Mouse (Mus musculus) liver, embryonic 14.5 days (tissue): ENCODE results near the gene Txnrd3. TPM values are rescaled to one million over a fixed set of nuclear protein-coding genes. Genes with fewer than 3 reads are reported as not detected.
A peak's percentile ranks its signal among the peaks of the same experiment; 100 is the strongest.

Experiments used
- ATAC-seq: fragments of 200-750 bp; cut with Nextera tagmentation; 2 replicates; pipeline ENCODE4 v1.8.0; 2017; ENCODE audit warnings: moderate number of reproducible peaks, mild to moderate bottlenecking, moderate library complexity; ENCODE audit not compliant: insufficient read depth
- DNase-seq, 3 experiments: peaks; one replicate each; pipeline ENCODE4 v3.0.0-alpha.2; 2012 to 2013; ENCODE audit warnings: low read depth in 3 of 3, low spot score in 3 of 3
- H3K27ac ChIP-seq: fragments of 300-500 bp; sonication (generic); 2 replicates; pipeline ENCODE4 v1.5.1; 2014; ENCODE audit warnings: moderate library complexity, mild to moderate bottlenecking, control low read depth, inconsistent platforms
- H3K27me3 ChIP-seq: fragments of 300-500 bp; sonication (generic); 2 replicates; pipeline ENCODE4 v1.6.1; 2014; ENCODE audit warnings: mild to moderate bottlenecking, low read length, moderate library complexity; ENCODE audit not compliant: control insufficient read depth, insufficient read depth
- H3K36me3 ChIP-seq: fragments of 300-500 bp; sonication (generic); replicated peaks from 2 replicates; pipeline ENCODE4 v1.6.1; 2014; ENCODE audit warnings: low read depth; ENCODE audit not compliant: control insufficient read depth, insufficient read depth
- H3K4me1 ChIP-seq, 2 experiments: fragments of 200-500 bp in 1 of 2; fragments of 300-500 bp in 1 of 2; sonication (generic) in 1 of 2; replicated peaks; 2 replicates each; pipeline ENCODE4 v1.6.1; 2012 to 2014; ENCODE audit warnings: antibody characterized with exemption in 1 of 2, inconsistent platforms in 1 of 2, low read length in 1 of 2; ENCODE audit not compliant: control insufficient read depth in 2 of 2, insufficient read depth in 2 of 2
- H3K4me2 ChIP-seq: fragments of 300-500 bp; sonication (generic); 2 replicates; pipeline ENCODE4 v1.6.1; 2014; ENCODE audit warnings: low read depth, mild to moderate bottlenecking, control low read depth, moderate library complexity
- H3K4me3 ChIP-seq, 2 experiments: fragments of 200-500 bp in 1 of 2; fragments of 300-500 bp in 1 of 2; sonication (generic) in 1 of 2; 2 replicates each; pipeline ENCODE4 v1.5.1; 2012 to 2014; ENCODE audit warnings: low read depth in 2 of 2, low read length in 2 of 2, mild to moderate bottlenecking in 2 of 2, control low read depth in 1 of 2, inconsistent platforms in 1 of 2, moderate library complexity in 1 of 2; ENCODE audit not compliant: insufficient read depth in 1 of 2
- H3K9ac ChIP-seq: fragments of 300-500 bp; sonication (generic); replicated peaks from 2 replicates; pipeline ENCODE4 v1.6.1; 2014; ENCODE audit warnings: mild to moderate bottlenecking, control low read depth, moderate library complexity
- H3K9me3 ChIP-seq: fragments of 300-500 bp; sonication (generic); 2 replicates; pipeline ENCODE4 v1.6.1; 2016; ENCODE audit warnings: low read length, mixed read lengths; ENCODE audit not compliant: control insufficient read depth
- CTCF ChIP-seq: IDR thresholded peaks from 2 replicates; pipeline ENCODE4 v1.5.1; 2016; ENCODE audit warnings: antibody characterized with exemption, low read depth, control low read depth
- EP300 ChIP-seq: IDR thresholded peaks from 2 replicates; pipeline ENCODE4 v1.6.1; 2016; ENCODE audit warnings: antibody characterized with exemption, low read depth
- WGBS: fragments of 180-500 bp; shearing (Covaris S2); extraction: QIAGEN DNeasy Blood & Tissue Kit; methylation state at CpG from one replicate; pipeline ENCODE4 v1.1.7; 2014; ENCODE audit not compliant: insufficient replicate concordance; 5-methylcytosine and 5-hydroxymethylcytosine counted together
- polyA plus RNA-seq, 2 experiments: library from polyadenylated mRNA; depleted of rRNA in 1 of 2; stranded (reverse) in 1 of 2; unstranded in 1 of 2; fragments of >200 nt; fragmentation: Nextera tagmentation in 1 of 2; extraction: Ambion mirVana in 1 of 2; gene quantifications; 2 replicates each; pipeline versions ENCODE4 v1.2.1 to v1.2.3; 2012 to 2014

The Txnrd3 gene
- polyA plus RNA-seq, 2 experiments: 1.7 to 2.6 TPM

GRCm38 (mm10) chr6:89672641-89673040, 28.9 kb downstream of the Txnrd3 start:
- Histone ChIP-seq H3K27me3 (no peaks in the 10 kb centered on the region), H3K27ac (no peak overlapping the region), H3K36me3 (no peaks in the 10 kb centered on the region), H3K9ac (no peak overlapping the region), H3K9me3 (no peaks in the 10 kb centered on the region), H3K4me2 (no peak overlapping the region), H3K4me1 (no peaks in the 10 kb centered on the region), H3K4me3 (no peak overlapping the region)
- DNase-seq: no peak
- TF ChIP-seq EP300 (no peak), CTCF (no peak)
- ATAC-seq: no peak
- WGBS: 70% methylated on average over 7 of the region's 7 CpGs

GRCm38 (mm10) chr6:89673135-89673780, 29.5 kb downstream of the Txnrd3 start:
- H3K9me3 ChIP-seq: no peaks in the 10 kb centered on the region
- H3K4me1 ChIP-seq: no peaks in the 10 kb centered on the region
- H3K27me3 ChIP-seq: no peaks in the 10 kb centered on the region
- ATAC-seq: no peak
- H3K9ac ChIP-seq: no peak overlapping the region
- H3K36me3 ChIP-seq: no peaks in the 10 kb centered on the region
- H3K27ac ChIP-seq: no peak overlapping the region
- 84% methylated on average over 11 of the region's 11 CpGs for WGBS
- H3K4me2 ChIP-seq: no peak overlapping the region
- H3K4me3 ChIP-seq: no peak overlapping the region
- TF ChIP-seq EP300 (no peak), CTCF (no peak)
- DNase-seq: no peak

- Histone ChIP-seq H3K4me2 (no peak overlapping the region), H3K36me3 (no peaks in the 10 kb centered on the region), H3K27me3 (no peaks in the 10 kb centered on the region), H3K27ac (no peak overlapping the region), H3K4me1 (no peaks in the 10 kb centered on the region), H3K4me3 (no peak overlapping the region), H3K9ac (no peak overlapping the region), H3K9me3 (no peaks in the 10 kb centered on the region)
- TF ChIP-seq CTCF: no peak
- no peak for TF ChIP-seq EP300
- no peak for DNase-seq
- no peak for ATAC-seq
- 49% methylated on average over 4 of the region's 4 CpGs for WGBS
Observed at GRCm38 (mm10) chr6:89678522-89678921, 34.7 kb downstream of the Txnrd3 start.

DNA sequence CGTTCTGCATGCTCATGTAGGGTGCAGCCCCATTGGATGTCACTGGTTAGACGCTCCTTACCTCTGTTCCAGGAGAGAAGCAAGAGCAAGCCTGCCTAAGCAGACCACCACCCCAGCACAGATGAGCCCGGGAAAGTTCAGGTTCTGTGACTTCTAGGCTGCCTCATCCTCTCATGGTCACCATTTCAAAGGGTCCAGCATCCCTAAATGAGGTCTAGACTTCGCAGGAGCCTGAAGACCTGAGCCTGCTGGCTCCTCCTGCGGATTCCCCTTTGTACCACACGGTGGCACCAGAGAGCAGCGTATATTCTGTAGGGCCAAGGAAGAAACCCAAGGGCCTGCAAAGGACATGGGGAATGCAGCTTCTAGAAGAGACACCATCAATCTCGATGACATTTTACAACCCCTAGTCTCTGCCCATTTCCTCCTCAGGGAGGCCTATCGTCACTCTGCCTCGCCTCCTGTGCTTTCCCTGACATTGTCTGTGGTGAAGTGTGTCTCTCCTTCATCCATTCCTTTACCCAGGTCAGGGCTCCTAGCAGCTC, 35.6 kb downstream of the Txnrd3 start:
- no peaks in the 10 kb centered on the region for H3K27me3 ChIP-seq
- no peak overlapping the region for H3K4me2 ChIP-seq
- H3K4me3 ChIP-seq: no peak overlapping the region
- no peak overlapping the region for H3K9ac ChIP-seq
- ATAC-seq (no peak), DNase-seq (peak in 2 of 3 experiments; percentile 15 to 24)
- H3K36me3 ChIP-seq: no peaks in the 10 kb centered on the region
- no peaks in the 10 kb centered on the region for H3K4me1 ChIP-seq
- WGBS: 13% methylated on average over 10 of the region's 10 CpGs
- H3K27ac ChIP-seq: no peak overlapping the region
- TF ChIP-seq EP300: no peak
- peak; percentile 91 for TF ChIP-seq CTCF
- H3K9me3 ChIP-seq: no peaks in the 10 kb centered on the region

GRCm38 (mm10) chr6:89680155-89680554, 36.4 kb downstream of the Txnrd3 start:
- Histone ChIP-seq H3K27me3 (no peaks in the 10 kb centered on the region), H3K4me1 (no peaks in the 10 kb centered on the region), H3K36me3 (no peaks in the 10 kb centered on the region), H3K9ac (no peak overlapping the region), H3K4me2 (no peak overlapping the region), H3K4me3 (no peak overlapping the region), H3K27ac (no peak overlapping the region), H3K9me3 (no peaks in the 10 kb centered on the region)
- 6% methylated on average over 8 of the region's 8 CpGs for WGBS
- no peak for TF ChIP-seq EP300
- peak; percentile 90 for TF ChIP-seq CTCF
- DNase-seq (peak in 2 of 3 experiments; percentile 22 to 24), ATAC-seq (no peak)
